Mouse (Mus musculus) ES-E14 (cell line): ENCODE data around the gene Robo2.

Source experiments
- CHD2 ChIP-seq: IDR thresholded peaks from 2 replicates; pipeline ENCODE4 v1.6.1; 2014; ENCODE audit warnings: mild to moderate bottlenecking, low read depth, low read length, inconsistent platforms
- MAFK ChIP-seq: IDR thresholded peaks from 2 replicates; pipeline ENCODE4 v1.6.1; 2014; ENCODE audit warnings: mild to moderate bottlenecking, low read depth, low read length, inconsistent platforms; ENCODE audit not compliant: insufficient read depth
- ZNF384 ChIP-seq: IDR thresholded peaks from 2 replicates; pipeline ENCODE4 v1.6.1; 2012; ENCODE audit warnings: low read depth, low read length, inconsistent platforms

DNA sequence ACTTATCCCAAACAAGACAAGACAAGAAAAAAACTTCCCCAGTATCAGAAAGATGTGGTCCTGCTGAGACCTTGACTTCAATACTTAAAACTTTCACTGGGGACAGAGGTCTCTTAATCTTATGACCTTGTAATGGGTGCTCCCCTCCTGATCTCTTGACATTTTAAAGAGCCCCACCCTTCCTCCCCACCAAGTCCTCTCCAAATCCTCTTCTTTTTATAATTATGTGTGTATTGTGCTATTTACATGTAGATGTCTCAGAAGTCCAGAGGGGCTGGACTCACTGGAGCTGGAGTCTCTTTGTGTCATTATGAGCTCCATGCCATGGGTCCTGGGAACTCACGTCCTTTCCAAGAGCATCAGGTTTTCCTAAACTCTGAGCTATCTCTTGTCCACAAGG is 275.4 kb downstream of the Robo2 start:
- TF ChIP-seq MAFK: no peak
- no peak for TF ChIP-seq CHD2
- no peak for TF ChIP-seq ZNF384
